Mouse (Mus musculus) gastrocnemius, adult 2 months (tissue): ENCODE results near the gene Tbc1d30. TPM values are rescaled to one million over a fixed set of nuclear protein-coding genes. Genes with fewer than 3 reads are reported as not detected.

Source experiments
- DNase-seq: peaks from one replicate; pipeline ENCODE4 v3.0.0; 2022
- H3K27ac ChIP-seq: fragments of 200-600 bp; 2 replicates; pipeline ENCODE4 v1.8.1; 2022; ENCODE audit warnings: mild to moderate bottlenecking
- H3K4me3 ChIP-seq: fragments of 200-600 bp; 2 replicates; pipeline ENCODE4 v1.8.1; 2022; ENCODE audit warnings: mild to moderate bottlenecking, moderate library complexity
- CTCF ChIP-seq: fragments of 200-600 bp; IDR thresholded peaks from 2 replicates; pipeline ENCODE4 v1.8.1; 2022; ENCODE audit warnings: antibody characterized with exemption, mild to moderate bottlenecking, moderate library complexity
- intact Hi-C: fragments of 180-260 bp; cut with DNase I; formaldehyde crosslinking; loops from one replicate; pipeline ENCODE4 v1.15.1; 2025
- total RNA-seq, 2 experiments: library from RNA; stranded (reverse); gene quantifications; 2 replicates each; pipeline ENCODE4 v1.2.3; 2021

Gene Tbc1d30
- total RNA-seq, 2 experiments from 2014 or later = 0.20 to 0.36 TPM

DNA sequence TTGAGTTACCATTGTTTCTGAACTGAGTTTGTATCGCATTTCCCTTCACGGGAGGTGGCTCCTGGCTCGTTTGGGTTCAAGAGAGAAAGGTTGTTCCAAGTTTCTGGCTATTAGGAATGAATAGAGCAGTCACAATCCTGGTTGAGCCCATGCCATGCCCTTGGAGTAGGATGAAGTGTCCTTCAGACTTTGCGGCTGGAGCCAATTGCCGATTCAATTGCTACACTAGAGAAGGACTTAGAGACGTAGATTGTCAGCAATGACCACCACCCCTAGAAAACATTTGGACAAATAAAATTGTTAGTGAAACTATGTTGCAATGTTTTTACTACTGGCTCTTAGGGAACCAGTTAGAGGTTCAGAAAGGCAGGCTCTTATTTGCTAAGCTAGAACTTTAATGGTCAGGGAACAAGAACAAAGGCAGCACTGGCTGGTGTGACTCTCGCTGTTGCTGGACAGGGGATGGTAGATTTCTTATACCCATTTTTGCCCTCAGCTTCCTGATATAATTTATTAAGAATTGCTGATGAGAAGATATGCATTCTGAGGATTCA, 32.6 kb downstream of the Tbc1d30 start:
- no peak overlapping the region for H3K27ac ChIP-seq
- no peak for TF ChIP-seq CTCF
- intact Hi-C loops = no loop called here
- DNase-seq = no peak
- H3K4me3 ChIP-seq = no peak overlapping the region

DNA sequence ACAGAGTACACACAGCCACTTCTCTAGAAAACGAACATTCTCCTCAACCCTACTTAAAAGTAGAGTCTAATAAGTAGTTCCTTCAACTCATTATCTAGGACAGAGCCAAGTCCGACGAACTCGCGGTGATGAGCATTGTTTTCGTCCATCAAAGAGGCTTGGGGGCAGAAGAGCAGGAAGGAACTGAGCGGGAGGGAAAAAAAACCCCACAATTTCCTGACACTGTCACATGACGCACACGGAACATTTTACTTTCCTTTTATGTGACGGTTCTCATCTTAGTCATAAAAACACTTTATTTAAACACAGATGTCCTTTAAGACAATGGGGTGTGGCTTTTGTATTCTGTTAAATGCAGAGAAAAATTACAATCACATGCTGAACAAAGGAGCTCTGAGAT, 34.7 kb downstream of the Tbc1d30 start:
- TF ChIP-seq CTCF = no peak
- Histone ChIP-seq H3K4me3 (0 out of 2 replicates have a peak overlapping the region, but pooled peaks have one; percentile 13), H3K27ac (peak overlapping the region; percentile 63)
- no peak for DNase-seq
- intact Hi-C loops = no loop called here

DNA sequence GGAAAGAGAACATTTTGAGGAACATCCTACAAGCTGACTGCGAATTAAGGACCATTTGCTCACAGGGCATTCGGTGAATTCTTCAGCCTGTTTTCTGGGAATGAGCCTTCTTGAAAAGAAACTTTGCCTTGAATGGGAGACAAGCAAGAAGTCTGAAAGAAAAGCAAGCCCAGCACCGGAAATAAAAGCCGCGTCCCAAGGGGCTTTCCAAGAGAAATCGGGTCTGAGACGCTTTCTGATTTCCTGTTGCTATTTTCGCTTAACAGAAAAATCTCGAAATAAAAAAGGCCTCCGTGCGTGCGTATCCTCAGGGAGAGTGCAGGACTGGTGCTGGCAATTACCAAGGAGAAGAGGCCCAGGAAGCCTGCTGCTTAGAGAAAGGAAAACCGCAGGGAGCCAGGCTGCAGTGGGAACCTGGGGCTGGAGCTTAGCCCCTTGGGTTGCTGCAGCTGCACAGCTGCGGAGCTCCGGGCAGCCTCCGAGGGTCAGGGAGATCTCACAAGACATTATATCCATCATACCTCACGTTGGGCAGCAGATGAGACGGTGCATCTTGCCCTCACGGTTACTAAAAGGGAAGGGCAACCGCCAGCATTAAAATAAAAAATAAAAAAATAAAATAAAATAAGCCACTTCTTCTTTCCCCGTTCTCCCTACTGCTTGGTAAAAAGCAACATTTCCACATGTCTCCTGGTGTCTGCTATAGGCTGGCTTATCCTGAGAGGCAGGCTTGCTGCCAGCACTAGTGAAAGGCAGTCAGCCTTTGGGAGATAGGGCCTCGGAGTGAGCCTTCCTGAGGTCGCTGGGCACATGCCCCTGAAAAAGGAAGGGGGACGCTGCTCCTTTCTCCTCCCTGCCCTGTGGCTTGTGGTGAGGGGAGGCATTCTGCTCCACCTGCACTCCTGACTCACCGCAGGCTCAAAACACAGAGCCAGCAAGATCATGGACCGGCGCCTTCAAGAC, 35.5 kb downstream of the Tbc1d30 start:
- no peak for DNase-seq
- Histone ChIP-seq H3K27ac (peak overlapping the region; percentile 63), H3K4me3 (peak overlapping the region; percentile 43)
- no peak for TF ChIP-seq CTCF
- intact Hi-C loops = no loop called here

DNA sequence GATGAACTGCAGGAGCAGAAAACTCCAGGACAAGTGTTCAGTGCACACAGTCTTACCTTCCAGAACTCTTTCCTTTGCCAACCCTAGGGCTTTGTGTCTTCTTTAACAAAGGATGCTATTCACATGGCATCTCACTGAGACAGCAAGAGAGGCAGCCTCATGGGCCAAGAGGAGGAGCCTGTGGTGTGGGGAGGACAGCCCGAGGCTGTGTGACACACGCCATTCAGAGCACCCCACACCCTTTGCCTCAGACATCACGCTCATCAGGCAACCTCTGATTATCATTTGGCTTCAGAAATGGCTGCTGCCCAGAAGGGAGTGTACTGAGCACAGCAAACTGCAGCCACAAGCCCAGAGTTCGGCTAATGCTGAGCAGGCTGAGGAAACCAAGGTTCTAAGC, 36.9 kb downstream of the Tbc1d30 start:
- no peak for TF ChIP-seq CTCF
- Histone ChIP-seq H3K4me3 (no peak overlapping the region), H3K27ac (no peak overlapping the region)
- no peak for DNase-seq
- intact Hi-C loops = no loop called here

DNA sequence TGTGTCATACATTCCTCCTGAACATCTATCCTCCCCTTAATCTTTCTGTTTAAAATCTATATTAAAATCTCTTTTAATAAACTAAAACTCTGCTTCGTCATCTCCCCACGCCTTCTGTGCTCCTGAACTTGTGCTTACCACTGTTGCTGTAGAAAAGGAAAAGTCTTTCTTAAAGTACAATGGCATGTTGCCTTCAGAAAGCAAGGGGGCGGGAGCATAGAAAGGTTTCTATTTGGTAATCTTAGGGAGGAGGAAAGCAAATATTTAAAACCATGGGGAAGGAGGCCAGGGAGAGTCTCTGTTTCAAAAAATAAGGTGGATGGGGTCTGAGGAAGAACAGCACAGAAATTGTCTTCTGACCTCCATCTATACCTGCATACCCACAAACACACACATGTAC, 38.0 kb downstream of the Tbc1d30 start:
- intact Hi-C loops = no loop called here
- no peak overlapping the region for H3K4me3 ChIP-seq
- no peak for TF ChIP-seq CTCF
- DNase-seq = no peak
- H3K27ac ChIP-seq = no peak overlapping the region

DNA sequence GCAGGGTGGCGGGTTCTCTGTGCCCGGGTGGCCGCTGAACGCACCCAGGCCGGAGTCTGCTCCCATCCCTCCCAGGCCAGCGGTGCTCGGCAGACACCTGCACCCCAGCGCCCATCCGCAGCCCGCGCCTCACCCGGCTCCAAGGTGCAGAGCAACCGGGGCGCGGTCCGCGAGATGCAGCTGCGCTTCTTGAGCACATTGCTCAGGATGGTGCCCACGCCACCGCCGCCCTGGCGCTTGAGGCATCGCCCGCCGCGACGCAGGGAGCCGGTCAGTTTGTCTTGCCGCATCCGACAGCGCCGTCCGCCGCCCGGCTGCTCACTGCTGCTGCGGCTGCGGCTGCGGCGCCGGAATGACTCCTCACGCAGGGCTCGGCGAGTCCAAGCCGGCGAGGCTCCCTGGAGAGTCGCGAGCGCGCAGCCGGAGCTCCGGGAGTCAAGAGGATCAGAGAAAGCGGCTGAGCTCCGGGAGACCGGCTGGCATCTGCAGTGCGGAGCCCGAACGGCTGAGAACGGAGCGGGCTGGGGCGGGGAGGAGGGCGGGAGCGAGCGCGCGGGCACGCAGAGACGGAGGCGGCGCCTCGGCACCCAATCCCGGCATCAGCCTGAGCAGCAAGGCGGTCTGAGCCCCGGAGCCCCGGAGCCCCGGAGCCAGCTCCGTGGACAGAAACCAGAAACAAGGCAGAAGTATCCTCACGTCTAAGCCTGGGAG, 40.4 kb downstream of the Tbc1d30 start:
- intact Hi-C loops = no loop called here
- peak overlapping the region; percentile 75 for H3K4me3 ChIP-seq
- no peak for TF ChIP-seq CTCF
- peak overlapping the region; percentile 56 for H3K27ac ChIP-seq
- peak; percentile 73 for DNase-seq

DNA sequence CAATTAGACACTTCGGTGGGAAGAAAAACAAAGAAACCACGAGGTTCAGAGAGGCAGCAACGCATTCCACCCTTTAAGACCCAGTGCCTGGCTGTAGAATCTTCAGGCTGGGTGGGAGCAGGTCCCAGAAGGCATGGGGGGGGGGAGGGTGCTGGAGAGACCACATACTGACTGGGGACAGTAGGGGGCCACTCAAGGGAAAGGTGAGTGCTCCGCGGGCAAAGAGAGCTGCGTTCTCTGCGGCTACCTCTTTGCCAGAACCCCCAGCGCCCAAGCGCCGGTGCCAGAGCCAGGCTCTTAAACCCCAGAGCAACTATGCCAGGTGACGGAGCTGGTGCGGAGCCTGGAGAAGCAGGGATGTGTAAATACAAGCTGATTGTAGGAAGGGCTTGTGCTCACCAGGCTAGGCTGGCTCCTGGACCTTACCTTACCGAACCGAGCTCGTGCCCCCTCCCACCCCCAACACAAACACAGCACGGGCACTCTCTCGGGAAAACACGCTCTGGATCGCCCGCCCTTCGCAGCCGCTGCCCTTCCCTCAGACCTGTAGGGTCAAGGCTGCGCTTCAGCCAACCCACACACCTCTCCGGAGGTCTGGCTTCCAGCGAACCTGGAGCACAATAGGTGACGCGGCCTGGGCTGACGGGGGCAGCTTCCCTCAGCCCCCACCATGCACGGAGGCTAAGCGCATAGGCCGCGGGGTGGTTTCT, 41.1 kb downstream of the Tbc1d30 start:
- peak overlapping the region; percentile 75 for H3K4me3 ChIP-seq
- H3K27ac ChIP-seq = no peak overlapping the region
- TF ChIP-seq CTCF = no peak
- no peak for DNase-seq
- intact Hi-C loops = no loop called here

DNA sequence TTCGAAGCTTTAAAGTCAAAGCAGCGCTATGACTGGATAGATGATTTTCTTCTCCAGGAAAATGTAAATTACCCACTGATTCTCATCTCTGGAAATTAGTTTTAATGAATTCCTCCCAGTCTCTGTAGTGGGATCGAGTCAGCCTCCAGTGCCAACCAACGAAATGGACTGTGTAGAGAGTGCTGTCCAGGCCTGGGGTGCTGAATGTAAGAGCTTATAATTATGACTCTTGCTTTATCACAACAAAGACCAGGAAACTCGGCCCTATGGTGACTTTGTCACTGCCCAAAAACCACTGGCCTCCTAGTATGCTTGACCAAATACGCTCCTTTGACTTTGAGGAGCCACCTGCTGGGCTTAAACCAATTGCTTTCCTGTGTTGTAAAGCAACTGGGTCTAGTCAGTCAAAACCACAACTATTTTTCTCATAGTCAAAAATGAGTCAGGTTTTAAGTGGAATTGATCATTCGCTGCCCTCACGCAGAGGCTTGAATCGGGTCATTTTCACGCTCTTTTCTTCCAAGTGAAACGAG, 41.9 kb downstream of the Tbc1d30 start:
- intact Hi-C loops = no loop called here
- no peak overlapping the region for H3K27ac ChIP-seq
- H3K4me3 ChIP-seq = no peak overlapping the region
- DNase-seq = no peak
- TF ChIP-seq CTCF = no peak

DNA sequence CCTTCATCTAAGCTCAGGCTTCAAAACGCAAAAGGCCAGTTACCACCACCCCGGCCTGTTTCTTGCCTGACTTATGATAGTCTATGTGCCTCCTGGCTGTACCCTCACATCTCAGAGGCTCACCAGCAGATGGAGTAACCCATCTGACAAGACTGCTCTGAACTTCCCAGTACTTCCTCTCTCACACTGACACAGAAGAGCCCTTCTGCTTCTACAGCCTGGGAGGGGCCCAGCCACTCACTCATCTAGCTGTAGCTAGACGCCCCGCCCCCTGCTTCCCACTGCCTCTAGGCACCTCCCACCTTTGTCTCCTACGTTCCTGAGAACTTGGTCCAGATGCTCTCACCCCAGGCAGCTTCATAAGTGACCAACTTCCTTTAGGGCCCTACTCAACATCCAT, 45.6 kb downstream of the Tbc1d30 start:
- intact Hi-C loops = no loop called here

DNA sequence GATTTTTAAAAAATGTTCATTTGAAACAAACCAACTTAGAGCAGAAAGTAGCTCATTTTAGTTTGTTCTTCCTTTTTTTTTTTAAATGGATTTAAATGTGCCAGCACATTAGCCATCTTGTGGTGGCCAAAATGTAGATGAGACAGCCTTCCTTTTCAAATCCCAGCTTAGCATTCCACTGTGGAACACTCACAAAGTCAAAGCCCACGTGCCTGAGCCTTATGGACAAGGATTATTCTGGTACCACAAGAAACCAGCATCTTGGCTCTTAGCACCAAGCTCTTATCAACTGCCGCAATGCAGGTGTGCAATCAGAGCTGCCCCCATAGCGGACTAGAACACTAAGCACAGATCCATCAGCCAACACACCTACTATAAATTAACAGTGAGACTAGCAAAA, 47.5 kb downstream of the Tbc1d30 start:
- Histone ChIP-seq H3K27ac (no peak overlapping the region), H3K4me3 (no peak overlapping the region)
- no peak for DNase-seq
- intact Hi-C loops = no loop called here
- no peak for TF ChIP-seq CTCF

More for the DNA sequence above, 45.6 kb downstream of the Tbc1d30 start:
- Histone ChIP-seq H3K4me3 (no peak overlapping the region), H3K27ac (no peak overlapping the region)
- no peak for DNase-seq
- TF ChIP-seq CTCF = peak; percentile 23; the same call in 1 of the 2 replicates

DNA sequence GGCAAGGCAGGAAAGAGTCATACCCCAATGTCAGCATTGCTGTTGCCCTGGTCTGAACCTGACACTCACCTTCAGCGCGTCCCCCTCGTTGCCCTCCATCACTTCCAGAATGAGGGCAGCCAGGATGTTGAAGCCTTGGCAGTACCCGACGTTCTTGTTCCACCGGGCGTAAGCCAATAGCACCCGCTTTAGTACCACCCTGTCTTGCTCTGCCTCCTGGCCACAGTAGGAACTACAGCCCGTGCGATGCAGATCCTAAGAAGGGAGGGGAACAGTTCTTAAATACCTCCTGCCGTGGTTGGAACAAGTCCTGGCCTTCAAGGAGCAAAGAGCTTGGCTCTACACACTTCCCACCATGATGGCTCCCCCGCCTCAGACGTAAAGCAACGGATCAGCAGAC, 49.2 kb downstream of the Tbc1d30 start:
- DNase-seq = no peak
- Histone ChIP-seq H3K27ac (no peak overlapping the region), H3K4me3 (no peak overlapping the region)
- intact Hi-C loops = no loop called here
- no peak for TF ChIP-seq CTCF

DNA sequence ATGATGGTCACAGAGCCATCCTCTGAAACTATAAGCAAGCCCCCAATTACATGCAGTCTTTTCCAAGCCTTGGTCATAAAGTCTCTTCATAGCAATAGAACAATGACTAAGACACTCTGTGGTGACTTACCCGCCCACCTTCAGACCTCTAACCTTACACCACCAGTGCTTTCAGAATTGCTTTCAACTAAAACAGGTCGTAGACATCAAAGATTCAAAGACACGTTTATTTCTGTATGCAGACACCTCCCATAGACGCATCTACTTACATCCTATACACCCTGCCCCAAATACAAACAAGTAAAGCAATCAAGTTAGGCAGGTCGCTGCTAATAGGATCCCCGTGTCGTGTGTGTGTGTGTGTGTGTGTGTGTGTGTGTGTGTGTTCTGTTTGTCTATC, 50.4 kb downstream of the Tbc1d30 start:
- no peak for DNase-seq
- no peak for TF ChIP-seq CTCF
- Histone ChIP-seq H3K27ac (no peak overlapping the region), H3K4me3 (no peak overlapping the region)
- intact Hi-C loops = no loop called here
